In genomic region chr7:13046084-13046483, GRCm38 (mm10) we compare ENCODE assay signal across 7 mouse cellular contexts. TPM values are rescaled to one million over a fixed set of nuclear protein-coding genes. Genes with fewer than 3 reads are reported as not detected.
DNase-seq lines count a peak whose midpoint lies in the region; ATAC-seq and TF ChIP-seq lines count a peak whose summit lies in the region.

No protein-coding gene starts in this region.

- H3K4me2 ChIP-seq in heart, postnatal 0 days (ENCODE audit: low read depth, low read length) = no peak overlapping the region
- no peak overlapping the region for H3K4me2 ChIP-seq in stomach, embryonic 16.5 days (ENCODE audit: low read depth, low read length)

- H3K9me3 ChIP-seq in heart, postnatal 0 days (replicated peaks; ENCODE audit: control insufficient read depth, low read length) = no peaks in the 10 kb centered on the region
- peaks cover 11% of the 10 kb centered on the region for H3K9me3 ChIP-seq in midbrain, embryonic 10.5 days (replicated peaks)
- peaks cover 11% of the 10 kb centered on the region; the same call in 1 of the 2 replicates for H3K9me3 ChIP-seq in stomach, embryonic 16.5 days (replicated peaks; ENCODE audit: control insufficient read depth, low read length)

- H3K27ac ChIP-seq in heart, postnatal 0 days (ENCODE audit: low read depth) = no peak overlapping the region
- no peak overlapping the region for H3K27ac ChIP-seq in midbrain, embryonic 10.5 days (replicated peaks)
- H3K27ac ChIP-seq in stomach, embryonic 16.5 days (ENCODE audit: low read length) = no peak overlapping the region

- H3K27me3 ChIP-seq in heart, postnatal 0 days (ENCODE audit: control insufficient read depth, insufficient read depth, low read length) = peaks cover 29% of the 10 kb centered on the region
- H3K27me3 ChIP-seq in midbrain, embryonic 10.5 days (ENCODE audit: low read depth, poor library complexity, severe bottlenecking) = peaks cover 48% of the 10 kb centered on the region
- H3K27me3 ChIP-seq in stomach, embryonic 16.5 days (ENCODE audit: control insufficient read depth, insufficient read depth, low read length) = peaks cover 30% of the 10 kb centered on the region

- H3K9ac ChIP-seq in heart, postnatal 0 days (replicated peaks; ENCODE audit: low read depth, low read length) = no peak overlapping the region
- no peak overlapping the region for H3K9ac ChIP-seq in stomach, embryonic 16.5 days (ENCODE audit: low read length)

- no peak overlapping the region for H3K4me3 ChIP-seq in heart, postnatal 0 days (ENCODE audit: low read depth, low read length)
- H3K4me3 ChIP-seq in midbrain, embryonic 10.5 days = no peak overlapping the region
- H3K4me3 ChIP-seq in stomach, embryonic 16.5 days (replicated peaks; ENCODE audit: low read length) = no peak overlapping the region

- ATAC-seq in common myeloid progenitor, adult 5-6 weeks (replicated peaks; ENCODE audit: low read depth, poor library complexity, severe bottlenecking) = peak; percentile 92
- ATAC-seq in heart, postnatal 0 days (ENCODE audit: insufficient read depth, low read depth) = peak; percentile 68
- ATAC-seq in stomach, embryonic 16.5 days (ENCODE audit: insufficient read depth, low FRiP score) = peak; percentile 52; the same call in 1 of the 2 replicates

- no peaks in the 10 kb centered on the region for H3K36me3 ChIP-seq in heart, postnatal 0 days (replicated peaks; ENCODE audit: control insufficient read depth, insufficient read depth, low read length)
- peaks cover 3% of the 10 kb centered on the region; the same call in 1 of the 2 replicates for H3K36me3 ChIP-seq in midbrain, embryonic 10.5 days
- H3K36me3 ChIP-seq in stomach, embryonic 16.5 days (ENCODE audit: control insufficient read depth, insufficient read depth, low read length) = no peaks in the 10 kb centered on the region

- TF ChIP-seq EP300 in heart, postnatal 0 days (IDR thresholded peaks at IDR 0.05; ENCODE audit: low read depth) = no peak

- 4% methylated on average over 2 of the region's 2 CpGs for WGBS in heart, postnatal 0 days
- WGBS in large intestine, adult 2 months = 2% methylated on average over 2 of the region's 2 CpGs
- 30% methylated on average over 2 of the region's 2 CpGs for WGBS in midbrain, embryonic 10.5 days
- WGBS in stomach, embryonic 16.5 days = 3% methylated on average over 2 of the region's 2 CpGs

- peak; percentile 60 to 67 for DNase-seq in CD8-positive naive resting alpha-beta T cell, adult 2 months (ENCODE audit: low read depth in 2 of 2, low spot score in 2 of 2)
- DNase-seq in Muller cell, postnatal 12 days (ENCODE audit: inconsistent ontology term) = peak; percentile 65
- peak; percentile 83 for DNase-seq in heart, postnatal 0 days (ENCODE audit: low spot score)
- DNase-seq in large intestine, adult 2 months (ENCODE audit: low read depth, low spot score) = peak; percentile 57
- DNase-seq in midbrain, embryonic 10.5 days (ENCODE audit: low spot score) = peak; percentile 49

- peak; percentile 96 for TF ChIP-seq CTCF in heart, postnatal 0 days (IDR thresholded peaks at IDR 0.05; ENCODE audit: low read depth)

- peaks cover 8% of the 10 kb centered on the region for H3K4me1 ChIP-seq in heart, postnatal 0 days (ENCODE audit: control insufficient read depth, insufficient read depth)
- peaks cover 17% of the 10 kb centered on the region for H3K4me1 ChIP-seq in midbrain, embryonic 10.5 days
- peaks cover 9% of the 10 kb centered on the region; the same call in 1 of the 2 replicates for H3K4me1 ChIP-seq in stomach, embryonic 16.5 days (ENCODE audit: control insufficient read depth, insufficient read depth, low read length)

RNA-seq across cellular contexts. Expression of gene Ube2m, which starts 8.0 kb away (rescaled TPM):
- 97.7 and 99.2 TPM in 2 replicates for total RNA-seq in common myeloid progenitor, adult 5-6 weeks (2017)
- 290 and 312 TPM in 2 replicates for total RNA-seq in heart, postnatal 0 days (2014; rRNA removed; ENCODE audit: low replicate concordance)
- 116 and 127 TPM in 2 replicates for polyA plus RNA-seq in heart, postnatal 0 days (2015; fragmentation: Nextera tagmentation; extraction: Ambion mirVana)
- polyA plus RNA-seq in large intestine, adult 2 months (2012; rRNA removed) = 188 and 202 TPM in 2 replicates
- 84.5 and 103 TPM in 2 replicates for polyA plus RNA-seq in midbrain, embryonic 10.5 days (2016; fragmentation: Nextera tagmentation; extraction: Ambion mirVana)
- polyA plus RNA-seq in stomach, embryonic 16.5 days (2015; fragmentation: Nextera tagmentation; extraction: Ambion mirVana) = 21.4 and 22.1 TPM in 2 replicates

RNA-seq across cellular contexts. Expression of gene Mzf1, which starts 8.5 kb away (rescaled TPM):
- total RNA-seq in common myeloid progenitor, adult 5-6 weeks (2017) = 0.87 and 1.3 TPM in 2 replicates
- 2.7 and 8.4 TPM in 2 replicates for total RNA-seq in heart, postnatal 0 days (2014; rRNA removed; ENCODE audit: low replicate concordance)
- 0.70 and 0.83 TPM in 2 replicates for polyA plus RNA-seq in heart, postnatal 0 days (2015; fragmentation: Nextera tagmentation; extraction: Ambion mirVana)
- polyA plus RNA-seq in large intestine, adult 2 months (2012; rRNA removed) = 0.66 and 0.80 TPM in 2 replicates
- polyA plus RNA-seq in midbrain, embryonic 10.5 days (2016; fragmentation: Nextera tagmentation; extraction: Ambion mirVana) = 3.3 and 4.5 TPM in 2 replicates
- 2.5 and 2.7 TPM in 2 replicates for polyA plus RNA-seq in stomach, embryonic 16.5 days (2015; fragmentation: Nextera tagmentation; extraction: Ambion mirVana)

RNA-seq across cellular contexts. Expression of gene Chmp2a, which starts 11.5 kb away (rescaled TPM):
- 147 and 158 TPM in 2 replicates for total RNA-seq in common myeloid progenitor, adult 5-6 weeks (2017)
- 48.2 and 72.1 TPM in 2 replicates for total RNA-seq in heart, postnatal 0 days (2014; rRNA removed; ENCODE audit: low replicate concordance)
- polyA plus RNA-seq in heart, postnatal 0 days (2015; fragmentation: Nextera tagmentation; extraction: Ambion mirVana) = 181 and 183 TPM in 2 replicates
- 128 and 132 TPM in 2 replicates for polyA plus RNA-seq in large intestine, adult 2 months (2012; rRNA removed)
- polyA plus RNA-seq in midbrain, embryonic 10.5 days (2016; fragmentation: Nextera tagmentation; extraction: Ambion mirVana) = 113 and 133 TPM in 2 replicates
- polyA plus RNA-seq in stomach, embryonic 16.5 days (2015; fragmentation: Nextera tagmentation; extraction: Ambion mirVana) = 189 and 190 TPM in 2 replicates

RNA-seq across cellular contexts. Expression of gene Zbtb45, which starts 36.2 kb away (rescaled TPM):
- total RNA-seq in common myeloid progenitor, adult 5-6 weeks (2017) = 9.7 and 9.8 TPM in 2 replicates
- 16.9 and 29.2 TPM in 2 replicates for total RNA-seq in heart, postnatal 0 days (2014; rRNA removed; ENCODE audit: low replicate concordance)
- 9.5 and 10.5 TPM in 2 replicates for polyA plus RNA-seq in heart, postnatal 0 days (2015; fragmentation: Nextera tagmentation; extraction: Ambion mirVana)
- 16.0 and 18.3 TPM in 2 replicates for polyA plus RNA-seq in large intestine, adult 2 months (2012; rRNA removed)
- 32.7 and 36.4 TPM in 2 replicates for polyA plus RNA-seq in midbrain, embryonic 10.5 days (2016; fragmentation: Nextera tagmentation; extraction: Ambion mirVana)
- polyA plus RNA-seq in stomach, embryonic 16.5 days (2015; fragmentation: Nextera tagmentation; extraction: Ambion mirVana) = 18.4 and 20.2 TPM in 2 replicates

RNA-seq across cellular contexts. Expression of gene Trim28, which starts 47.2 kb away (rescaled TPM):
- total RNA-seq in common myeloid progenitor, adult 5-6 weeks (2017) = 481 and 549 TPM in 2 replicates
- 279 and 309 TPM in 2 replicates for total RNA-seq in heart, postnatal 0 days (2014; rRNA removed; ENCODE audit: low replicate concordance)
- 67.8 and 69.9 TPM in 2 replicates for polyA plus RNA-seq in heart, postnatal 0 days (2015; fragmentation: Nextera tagmentation; extraction: Ambion mirVana)
- 230 and 300 TPM in 2 replicates for polyA plus RNA-seq in large intestine, adult 2 months (2012; rRNA removed)
- 349 and 398 TPM in 2 replicates for polyA plus RNA-seq in midbrain, embryonic 10.5 days (2016; fragmentation: Nextera tagmentation; extraction: Ambion mirVana)
- 122 and 130 TPM in 2 replicates for polyA plus RNA-seq in stomach, embryonic 16.5 days (2015; fragmentation: Nextera tagmentation; extraction: Ambion mirVana)
